Mouse (Mus musculus): ENCODE results near the gene Hoxb7.

Gene Hoxb7

DNA sequence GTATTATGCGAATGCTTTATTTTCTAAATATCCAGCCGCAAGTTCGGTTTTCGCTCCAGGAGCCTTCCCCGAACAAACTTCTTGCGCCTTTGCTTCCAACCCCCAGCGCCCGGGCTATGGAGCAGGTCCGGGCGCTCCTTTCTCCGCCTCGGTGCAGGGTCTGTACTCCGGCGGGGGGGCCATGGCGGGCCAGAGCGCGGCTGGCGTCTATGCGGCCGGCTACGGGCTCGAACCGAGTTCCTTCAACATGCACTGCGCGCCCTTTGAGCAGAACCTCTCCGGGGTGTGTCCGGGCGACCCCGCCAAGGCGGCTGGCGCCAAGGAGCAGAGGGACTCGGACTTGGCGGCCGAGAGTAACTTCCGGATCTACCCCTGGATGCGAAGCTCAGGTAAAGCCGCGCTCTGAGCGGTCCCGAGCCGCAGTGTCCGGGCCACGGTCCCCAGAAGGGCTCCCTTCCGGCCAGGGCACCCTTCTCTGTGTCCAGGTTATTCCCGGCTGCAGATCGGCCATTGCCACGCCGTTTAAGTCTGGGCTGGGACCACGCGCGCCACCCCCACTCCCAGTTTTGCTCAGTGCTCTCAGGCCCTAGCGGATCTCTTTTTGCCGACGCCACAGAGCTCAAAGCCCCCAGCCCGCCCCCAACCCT lies 439 bp downstream of the Hoxb7 start:
- DNase-seq (ENCODE audit: low spot score) = no peak

DNA sequence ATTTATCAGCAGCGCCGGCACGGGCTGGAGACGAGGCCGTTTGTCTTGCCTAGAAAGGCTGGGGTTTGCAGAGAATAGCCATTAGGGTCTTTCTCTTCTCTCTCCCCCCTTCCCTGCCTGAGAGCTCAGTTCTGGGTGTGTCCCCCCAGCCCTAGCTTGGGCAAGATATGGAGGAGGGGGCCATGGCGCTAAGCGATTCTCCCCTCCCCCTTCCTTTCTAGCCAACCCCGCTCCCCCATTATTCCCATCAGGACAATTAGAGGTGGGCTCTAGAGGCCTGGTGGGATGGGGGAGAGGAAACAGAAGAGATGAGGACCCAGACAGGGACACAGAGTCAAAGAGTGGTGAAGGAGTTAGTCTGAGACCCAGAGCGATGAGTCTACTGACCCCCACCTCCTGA lies 988 bp downstream of the Hoxb7 start:
- DNase-seq (ENCODE audit: low spot score) = no peak

DNA sequence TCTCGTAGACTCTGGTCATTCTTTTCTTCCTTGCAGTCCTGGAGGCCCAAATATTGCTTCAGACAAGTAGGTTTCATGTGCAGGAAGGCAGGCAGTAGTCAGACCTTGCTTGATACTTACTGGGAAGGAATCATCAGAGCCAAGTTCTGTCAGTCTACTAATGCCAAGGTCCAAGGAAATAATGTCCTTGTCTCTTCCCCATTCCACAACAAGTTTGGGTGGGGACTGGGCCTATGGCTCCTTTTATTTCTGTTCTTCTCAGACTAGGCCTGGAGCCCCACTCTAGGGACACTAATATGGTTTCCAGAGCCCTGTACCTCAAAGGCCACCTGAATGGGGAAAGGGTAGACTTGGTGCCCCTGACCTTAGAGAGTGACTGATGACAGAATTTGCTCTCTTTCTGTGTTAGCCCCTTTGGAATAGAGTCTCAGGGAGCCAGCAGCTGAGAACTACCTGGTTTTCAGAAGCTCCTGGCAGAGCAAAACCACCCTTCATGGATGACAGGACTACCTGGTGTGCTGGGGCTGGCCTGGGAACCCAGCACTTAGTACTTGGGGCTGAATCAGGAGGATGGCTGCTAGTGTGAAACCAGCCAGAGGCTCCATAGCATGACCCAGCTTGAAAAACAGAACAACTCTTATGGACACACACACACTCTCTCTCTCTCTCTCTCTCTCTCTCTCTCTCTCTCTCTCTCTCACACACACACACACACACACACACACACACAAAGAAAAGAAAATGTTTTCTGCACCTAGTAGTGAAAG lies 2.2 kb downstream of the Hoxb7 start:
- no peak for DNase-seq (ENCODE audit: low spot score)

DNA sequence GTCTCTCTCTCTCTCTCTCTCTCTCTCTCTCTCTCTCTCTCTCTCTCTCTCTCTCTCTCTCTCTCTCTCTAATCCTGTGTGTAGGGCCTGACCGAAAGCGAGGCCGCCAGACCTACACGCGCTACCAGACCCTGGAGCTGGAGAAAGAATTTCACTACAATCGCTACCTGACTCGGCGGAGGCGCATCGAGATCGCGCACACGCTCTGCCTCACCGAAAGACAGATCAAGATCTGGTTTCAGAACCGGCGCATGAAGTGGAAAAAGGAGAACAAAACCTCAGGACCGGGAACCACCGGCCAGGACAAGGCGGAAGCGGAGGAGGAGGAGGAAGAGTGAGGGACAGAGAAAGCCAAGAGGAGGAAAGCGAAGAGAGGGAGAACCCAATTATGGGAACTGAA lies 2.9 kb downstream of the Hoxb7 start:
- DNase-seq (ENCODE audit: low spot score) = no peak

DNA sequence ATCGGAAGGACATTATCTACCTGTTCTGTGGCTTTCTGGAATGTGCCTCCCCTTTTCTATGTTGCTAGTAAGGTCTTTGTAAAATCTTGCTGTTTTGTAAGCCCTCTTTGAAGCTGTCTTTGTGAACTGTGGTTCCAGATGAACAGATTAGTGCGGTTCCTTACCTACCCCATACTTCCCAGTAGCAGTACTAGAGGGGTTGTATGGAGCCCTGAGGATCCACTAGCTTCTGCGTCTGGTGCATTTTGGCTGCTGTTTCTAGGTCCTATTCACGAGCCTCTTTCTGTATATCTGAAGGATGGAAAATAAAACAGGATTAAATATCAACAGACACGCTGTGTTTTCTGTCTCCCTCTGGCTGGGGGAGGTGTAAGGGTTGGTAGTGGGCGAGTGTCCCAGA lies 3.4 kb downstream of the Hoxb7 start:
- no peak for DNase-seq (ENCODE audit: low spot score)

DNA sequence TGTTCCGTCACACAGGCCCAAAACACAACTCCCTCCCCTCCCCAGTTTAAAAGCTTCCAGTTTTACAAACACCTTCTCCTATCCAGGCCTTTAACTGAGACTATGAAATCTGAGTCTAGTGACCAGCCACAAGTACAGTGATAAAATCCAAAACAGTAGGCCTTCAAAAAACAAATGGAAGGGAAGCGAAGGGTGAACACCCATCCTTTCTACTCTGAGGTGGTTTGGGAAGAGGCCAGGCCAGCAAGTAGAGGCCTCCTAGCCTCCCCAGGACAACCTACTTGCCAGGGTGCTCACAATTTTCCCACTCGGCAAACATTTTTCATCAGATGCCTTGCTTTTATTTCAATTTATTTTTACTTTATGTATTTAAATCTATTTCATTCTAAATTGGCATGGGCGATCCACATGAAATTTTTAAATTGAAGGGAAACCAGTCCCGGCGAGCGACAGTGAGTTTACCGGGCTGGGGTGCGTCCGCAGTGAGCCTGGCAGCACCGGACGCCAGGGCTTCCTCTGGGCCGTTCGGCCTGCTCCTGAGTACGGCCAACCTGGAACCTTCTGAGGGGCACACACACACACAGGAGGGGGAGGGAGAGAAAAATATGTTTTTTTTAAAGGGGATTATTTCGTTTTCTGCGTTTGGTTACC lies 4.4 kb downstream of the Hoxb7 start:
- DNase-seq (ENCODE audit: low spot score) = no peak

DNA sequence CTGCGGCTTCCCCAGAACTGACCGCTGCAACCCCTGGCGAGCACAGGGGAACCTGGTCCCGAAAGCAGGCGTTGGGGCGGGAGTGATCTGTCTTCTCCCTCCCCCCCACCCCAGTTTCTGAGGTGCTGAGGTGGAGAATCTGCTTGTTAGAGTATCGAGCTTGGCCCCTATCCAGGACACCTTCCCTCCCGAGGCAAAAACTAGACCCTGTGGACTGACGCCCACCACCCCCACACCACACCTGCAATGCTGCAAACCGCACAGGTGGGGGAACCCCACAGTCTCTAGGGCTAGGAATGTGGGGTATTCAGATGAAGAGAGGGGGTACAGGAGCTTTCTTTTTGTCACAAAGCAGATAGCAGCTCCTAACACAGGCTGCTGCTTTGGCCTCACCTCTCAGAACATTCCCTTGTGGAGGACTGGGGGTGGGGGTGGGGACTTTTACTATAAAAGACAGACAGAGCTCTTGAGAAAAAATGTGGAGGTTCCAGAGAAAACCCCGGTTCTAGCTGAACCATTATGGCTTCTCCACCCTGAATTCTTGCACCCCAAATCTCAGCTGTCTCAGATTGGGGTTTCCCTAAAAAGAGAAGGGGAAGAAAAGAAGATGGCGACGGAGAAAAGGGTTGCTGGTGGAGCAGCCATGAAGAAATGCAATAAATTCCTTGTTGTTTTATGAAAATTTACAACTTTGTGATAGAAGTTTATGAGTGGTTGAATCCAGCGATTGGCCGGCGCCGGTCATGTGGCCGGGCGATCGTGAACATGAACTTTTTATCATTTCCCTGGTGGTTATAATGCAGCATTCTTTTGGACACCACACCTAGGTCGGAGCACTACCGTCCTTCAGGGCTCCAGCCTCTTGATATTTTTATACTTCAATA lies 5.5 kb downstream of the Hoxb7 start, which contains the start of gene Hoxb6:
Hoxb6 (plus strand) TSS at position 796 of the 884 bp plus-strand sequence.
- no peak for DNase-seq (ENCODE audit: low spot score)

DNA sequence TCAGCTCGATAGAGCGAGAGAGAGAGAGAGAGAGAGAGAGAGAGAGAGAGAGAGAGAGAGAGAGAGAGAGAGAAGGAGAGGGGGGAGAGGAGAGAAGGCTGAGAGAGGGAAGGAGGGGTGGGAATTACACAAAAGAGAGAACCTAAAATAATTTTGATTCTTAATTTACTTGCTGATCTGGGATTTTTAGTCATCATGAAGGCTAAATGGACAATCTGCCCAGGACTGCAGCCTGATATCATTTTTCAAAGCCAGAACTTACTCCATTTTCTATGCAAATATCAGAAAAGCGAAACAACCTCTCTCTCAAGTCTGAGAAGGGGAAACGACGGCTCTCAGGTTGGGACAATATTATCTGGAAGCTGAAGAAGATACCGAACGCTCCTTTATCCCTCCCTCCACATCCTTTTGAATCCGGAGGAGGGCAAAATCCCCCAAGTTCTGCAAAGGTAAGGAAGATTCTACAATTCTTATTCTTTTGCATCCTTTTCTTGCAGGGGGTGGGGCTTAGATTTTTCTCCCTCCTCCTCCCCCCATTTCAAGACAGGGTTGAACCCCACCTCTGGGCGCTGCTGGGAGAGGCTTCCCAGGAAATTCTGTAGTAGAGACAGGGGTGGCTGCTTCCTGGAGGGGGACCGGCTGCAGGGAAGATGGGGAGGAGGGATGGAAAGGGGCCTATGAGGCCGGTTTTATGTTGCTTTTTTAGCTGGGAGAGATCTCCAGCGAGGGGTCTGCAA lies 6.3 kb downstream of the Hoxb7 start:
- no peak for DNase-seq (ENCODE audit: low spot score)

DNA sequence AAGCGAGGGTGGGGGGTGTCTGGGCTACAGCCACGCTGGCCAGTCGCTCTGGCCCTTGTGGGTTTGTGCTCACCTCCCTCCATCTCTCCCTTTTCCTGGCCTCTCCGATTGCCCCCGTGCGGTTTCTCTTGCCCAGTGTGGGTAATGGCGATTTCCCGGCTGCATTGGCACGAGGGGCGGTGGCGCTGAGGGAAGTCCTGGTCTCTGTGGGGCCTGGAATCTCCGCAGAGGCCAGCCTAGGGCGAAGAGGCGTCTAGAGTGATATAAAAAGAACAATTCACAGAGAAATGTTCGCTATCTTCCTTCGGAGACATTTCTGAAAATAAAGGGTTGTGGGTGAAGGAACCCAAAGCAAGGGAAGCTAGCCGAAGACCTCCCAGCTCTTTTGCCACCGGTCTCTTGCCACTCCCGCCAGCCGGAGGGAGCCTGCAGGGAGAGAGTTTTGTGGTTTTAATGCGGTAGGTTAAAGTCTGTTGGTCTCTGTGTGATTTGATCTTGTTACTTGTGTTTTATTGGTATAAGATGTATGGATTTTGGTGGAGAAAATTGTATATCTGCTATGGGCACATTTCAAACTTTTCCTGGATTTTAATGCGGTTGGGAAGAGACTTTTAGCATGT lies 7.0 kb downstream of the Hoxb7 start:
- no peak for DNase-seq (ENCODE audit: low spot score)

DNA sequence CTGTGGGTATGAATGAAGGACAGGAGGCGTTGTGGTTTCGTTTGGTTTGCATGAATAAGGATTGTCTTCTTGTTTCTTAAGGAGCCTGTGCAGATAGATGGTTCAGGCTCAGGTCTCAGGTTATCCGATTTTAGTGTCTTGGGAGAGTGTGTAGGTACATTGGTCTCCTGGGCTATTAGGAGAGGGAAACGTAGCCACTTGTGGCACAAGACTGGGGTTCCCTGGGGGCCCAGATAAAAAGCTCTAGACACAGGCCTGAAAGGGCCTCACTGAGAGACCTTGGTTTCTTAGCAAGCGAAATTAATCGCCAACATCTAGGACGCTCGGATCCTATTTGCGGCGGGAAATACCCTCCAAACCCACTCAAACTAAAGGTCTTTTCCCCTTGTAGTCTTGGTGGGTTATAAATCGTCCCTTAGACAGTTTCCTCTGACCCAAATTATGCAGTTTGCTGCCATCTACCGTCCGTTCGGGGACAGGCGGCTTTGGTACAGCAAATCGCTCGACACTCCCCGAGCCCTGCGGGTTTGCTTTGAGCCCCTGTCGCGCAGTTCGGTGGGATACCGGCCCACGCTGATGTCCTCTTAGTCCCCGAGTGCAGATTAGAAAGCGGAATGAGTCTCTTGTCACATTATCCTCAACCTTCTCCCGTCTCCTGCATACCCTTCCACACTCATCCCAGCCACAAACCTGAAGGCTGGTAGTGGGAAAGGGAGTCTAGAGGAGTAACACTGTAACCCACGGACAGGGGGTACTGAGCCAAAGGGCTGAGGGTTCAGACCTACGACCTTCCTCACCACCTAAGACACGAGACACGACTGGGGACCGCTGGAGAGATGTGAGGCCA lies 8.0 kb downstream of the Hoxb7 start:
- DNase-seq (ENCODE audit: low spot score) = no peak

DNA sequence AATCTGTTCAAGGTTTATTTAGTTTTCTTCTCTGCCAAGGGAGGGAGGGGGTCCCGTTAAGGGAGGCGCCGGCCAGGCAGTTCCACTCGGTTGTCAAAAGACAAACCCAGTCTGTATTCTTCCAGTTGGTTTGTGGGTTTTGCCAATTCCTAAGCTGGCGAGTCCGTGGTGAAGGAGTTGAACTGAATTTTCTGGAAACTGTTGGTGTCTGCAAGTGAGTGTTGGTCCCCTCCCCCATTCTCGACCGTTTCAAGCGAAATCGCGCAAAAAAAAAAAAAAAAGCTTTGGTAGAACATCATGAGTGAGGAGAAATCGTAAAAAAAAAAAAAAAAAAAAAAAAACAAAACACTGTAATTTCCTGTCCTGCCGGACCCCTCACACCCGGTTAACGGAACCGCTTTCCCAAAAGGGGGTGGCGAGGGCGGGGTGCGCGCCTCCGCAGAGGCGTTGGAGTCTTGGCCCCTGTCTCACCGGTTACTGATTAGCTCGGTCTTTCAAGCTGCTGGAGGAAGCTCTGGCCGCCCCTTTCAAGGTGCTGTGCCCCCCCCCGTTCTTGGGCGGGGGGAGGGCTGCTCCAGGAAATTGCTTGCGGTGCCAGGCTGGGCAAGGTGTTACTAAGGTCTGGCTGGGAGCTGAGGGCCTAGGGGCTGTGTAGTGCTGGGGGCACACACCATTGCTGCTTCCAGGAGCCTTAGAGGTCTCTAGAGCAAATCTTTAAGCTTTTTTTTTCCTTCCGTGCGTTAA lies 8.8 kb downstream of the Hoxb7 start:
- no peak for DNase-seq (ENCODE audit: low spot score)

DNA sequence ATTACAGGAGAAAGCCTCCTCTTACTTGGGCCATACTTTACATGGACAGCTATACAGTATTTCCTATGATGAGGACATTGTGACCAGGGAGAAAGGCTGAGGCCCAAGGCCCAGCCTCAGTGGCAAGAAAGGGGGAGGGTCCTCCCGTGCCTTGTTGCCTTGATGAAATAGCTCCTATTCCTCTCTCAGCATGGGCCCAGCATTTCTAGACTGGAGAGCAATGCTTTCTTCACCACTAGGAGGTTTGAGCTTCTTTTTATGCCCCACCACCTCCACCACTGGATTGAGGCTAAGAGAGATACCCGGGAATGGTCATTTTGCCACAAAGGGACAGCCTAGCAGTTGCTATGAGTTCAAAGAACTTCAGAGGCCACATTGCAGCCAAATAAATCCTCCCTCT lies 10.6 kb downstream of the Hoxb7 start:
- DNase-seq (ENCODE audit: low spot score) = no peak

DNA sequence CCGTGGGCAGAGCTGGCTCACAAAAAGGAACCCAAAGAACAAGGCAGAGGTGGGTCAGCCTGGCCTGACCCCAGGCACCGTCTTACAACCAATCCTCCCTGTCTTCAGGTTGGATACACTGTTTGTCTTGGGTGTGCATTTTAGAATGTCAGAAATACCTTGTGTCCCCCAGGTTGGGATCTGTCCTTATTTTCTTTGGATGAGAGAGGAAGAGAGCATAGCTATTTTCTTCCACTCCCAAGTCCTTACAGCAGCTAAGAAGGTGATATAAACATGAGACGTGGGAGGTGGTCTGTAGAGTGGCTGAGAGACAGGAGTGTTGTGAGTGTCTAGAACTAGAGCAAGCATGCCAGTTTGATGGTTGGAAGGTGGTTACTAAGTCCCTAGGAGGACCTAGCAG lies 11.0 kb downstream of the Hoxb7 start:
- DNase-seq (ENCODE audit: low spot score) = no peak

DNA sequence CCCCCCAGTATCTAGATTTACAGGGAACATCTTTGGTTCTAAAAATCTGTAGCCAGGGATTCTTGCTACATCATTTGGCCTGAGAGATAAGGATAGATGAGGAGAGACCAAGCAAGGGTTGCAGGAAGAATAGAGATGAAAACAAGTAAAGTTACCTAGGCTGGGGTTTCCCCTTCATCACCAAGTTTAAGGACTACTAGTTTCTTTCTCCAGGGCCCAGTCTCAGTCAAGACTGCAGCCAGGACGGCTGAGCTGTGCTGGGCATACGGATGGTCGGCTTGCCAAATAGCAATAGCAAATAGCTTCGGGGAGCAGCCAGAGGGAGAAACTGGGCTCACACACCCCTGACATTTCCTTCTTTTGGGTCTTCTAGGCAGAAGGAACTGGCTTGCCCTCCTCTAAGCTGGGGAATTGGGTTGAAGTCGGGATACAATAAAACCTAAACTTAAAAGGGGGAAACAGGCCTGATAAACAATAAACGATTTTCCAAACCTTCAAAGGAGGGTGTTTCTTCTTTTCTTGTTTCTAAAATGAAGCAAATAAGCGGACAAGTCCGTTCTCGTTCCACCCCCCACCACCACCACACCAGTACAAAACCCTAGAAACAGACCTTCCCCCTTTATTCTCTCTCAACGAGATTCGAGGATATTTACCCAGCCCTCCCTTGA lies 11.7 kb downstream of the Hoxb7 start:
- no peak for DNase-seq (ENCODE audit: low spot score)

DNA sequence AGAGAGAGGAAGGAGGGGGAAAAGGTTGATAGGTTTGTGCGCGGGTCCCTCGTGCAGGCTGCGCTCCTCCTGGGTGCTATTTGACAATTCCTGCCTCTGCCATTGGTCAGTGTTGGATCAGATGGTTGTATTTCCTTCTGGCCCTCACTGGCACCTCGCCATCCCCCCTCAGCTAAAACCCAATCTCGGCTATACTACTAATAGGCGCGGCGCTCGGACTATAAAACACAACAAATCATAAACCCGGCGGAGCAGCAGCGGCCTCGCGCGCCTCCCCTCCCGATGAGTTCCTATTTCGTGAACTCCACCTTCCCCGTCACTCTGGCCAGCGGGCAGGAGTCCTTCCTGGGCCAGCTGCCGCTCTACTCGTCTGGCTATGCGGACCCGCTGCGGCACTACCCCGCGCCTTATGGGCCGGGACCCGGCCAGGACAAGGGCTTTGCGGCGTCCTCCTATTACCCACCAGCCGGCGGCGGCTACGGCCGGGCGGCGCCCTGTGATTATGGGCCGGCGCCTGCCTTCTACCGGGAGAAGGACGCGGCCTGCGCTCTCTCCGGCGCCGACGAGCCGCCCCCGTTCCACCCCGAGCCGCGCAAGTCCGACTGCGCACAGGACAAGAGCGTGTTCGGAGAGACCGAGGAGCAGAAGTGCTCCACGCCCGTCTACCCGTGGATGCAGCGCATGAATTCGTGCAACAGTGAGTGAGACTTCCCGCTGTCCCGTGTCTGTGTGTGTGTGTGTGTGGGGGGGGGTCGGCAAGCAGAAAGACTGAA lies 12.7 kb downstream of the Hoxb7 start:
- DNase-seq (ENCODE audit: low spot score) = no peak

DNA sequence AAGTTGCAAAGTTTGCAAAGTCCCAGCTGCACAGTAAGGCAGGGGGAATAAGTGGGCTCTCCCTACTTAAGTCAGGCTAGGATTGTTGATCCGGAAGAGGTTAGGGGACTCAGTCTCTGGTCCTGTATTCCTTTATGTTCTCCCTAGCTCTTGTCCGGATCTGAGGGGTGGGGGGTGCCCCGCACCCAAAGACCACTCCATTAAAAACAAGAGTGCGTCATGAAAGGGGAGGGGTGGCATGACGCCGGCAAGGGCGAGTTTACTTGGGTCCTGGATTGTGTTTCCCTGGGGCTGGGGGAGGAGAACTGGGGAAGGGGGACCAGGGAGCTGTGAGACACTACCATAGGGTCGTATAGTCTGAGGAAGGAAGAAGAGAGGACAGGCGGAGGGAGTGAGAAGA lies 13.4 kb downstream of the Hoxb7 start:
- no peak for DNase-seq (ENCODE audit: low spot score)

DNA sequence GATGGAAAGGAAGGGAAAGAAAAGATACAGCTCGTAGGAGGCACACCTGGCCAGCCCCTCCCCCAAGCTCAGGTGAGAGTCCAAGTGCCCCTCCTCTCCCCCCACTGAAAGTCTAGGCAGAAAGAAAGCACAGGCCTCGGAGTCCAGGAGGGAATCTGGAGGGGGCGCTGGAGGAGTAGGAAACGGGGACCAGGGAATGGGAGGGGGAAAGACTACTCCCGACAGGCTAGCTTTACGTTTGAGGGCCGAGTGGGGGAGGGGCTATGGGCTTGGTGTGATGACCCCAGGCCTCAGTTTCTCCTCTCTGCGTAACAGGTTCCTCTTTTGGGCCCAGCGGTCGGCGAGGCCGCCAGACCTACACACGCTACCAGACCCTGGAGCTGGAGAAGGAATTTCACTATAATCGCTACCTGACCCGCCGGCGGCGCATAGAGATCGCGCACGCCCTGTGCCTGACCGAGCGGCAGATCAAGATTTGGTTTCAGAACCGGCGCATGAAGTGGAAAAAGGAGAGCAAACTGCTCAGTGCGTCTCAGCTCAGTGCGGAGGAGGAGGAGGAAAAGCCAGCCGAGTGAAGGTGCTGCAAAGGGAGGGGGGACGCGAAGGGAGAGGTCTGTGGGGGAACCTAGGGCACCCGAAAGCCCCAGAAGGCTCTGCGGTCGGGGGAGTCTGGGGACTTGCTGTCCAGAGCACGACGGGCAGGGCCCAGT lies 14.1 kb downstream of the Hoxb7 start:
- no peak for DNase-seq (ENCODE audit: low spot score)

DNA sequence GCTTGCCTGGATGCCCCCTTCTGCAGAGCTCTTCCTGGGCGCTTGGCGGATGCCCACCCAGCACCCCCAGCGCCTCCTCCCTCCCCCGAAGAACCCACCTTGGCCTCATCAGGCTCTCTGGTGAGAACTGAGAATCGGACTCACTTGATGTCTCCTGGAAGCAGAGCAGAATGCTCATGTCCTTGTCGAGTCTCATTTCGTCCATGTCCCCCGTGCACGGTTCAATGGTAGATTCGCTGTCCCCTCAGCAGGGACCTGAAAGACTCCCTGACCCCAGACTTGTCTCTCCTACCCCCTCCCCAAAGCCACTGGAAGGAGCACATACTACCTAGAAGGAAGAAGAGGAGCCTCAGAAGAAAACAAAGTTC lies 14.6 kb downstream of the Hoxb7 start:
- no peak for DNase-seq (ENCODE audit: low spot score)
